ENCODE assay signal across 12 mouse cellular contexts in genomic region chr5:137376722-137377121, GRCm38 (mm10). TPM values are rescaled to one million over a fixed set of nuclear protein-coding genes. Genes with fewer than 3 reads are reported as not detected.
DNase-seq lines count a peak whose midpoint lies in the region; ATAC-seq and TF ChIP-seq lines count a peak whose summit lies in the region.
"Had no signal": no experiment of that assay in that cellular context is flagged by ENCODE, and none has a peak within 500 bp of the region (broad histone marks: within the 10 kb centered on the region; RNA-seq: fewer than 3 reads in every experiment).

No protein-coding gene starts in this region.

- no peak for TF ChIP-seq CTCF in kidney, adult 2 months (conservative IDR thresholded peaks at IDR 0.05; ENCODE audit: insufficient read depth, insufficient read length, low read depth, low read length)

- H3K4me2 ChIP-seq in embryonic facial prominence, embryonic 11.5 days (ENCODE audit: low read depth, low read length), result no peak overlapping the region

- H3K36me3 ChIP-seq in kidney, adult 2 months (ENCODE audit: control insufficient read depth, insufficient read depth, low read length), result peaks cover 4% of the 10 kb centered on the region
- peaks cover 13% of the 10 kb centered on the region for H3K36me3 ChIP-seq in embryonic facial prominence, embryonic 11.5 days (replicated peaks; ENCODE audit: control insufficient read depth, insufficient read depth, low read depth, low read length)

- no peak overlapping the region for H3K27ac ChIP-seq in kidney, adult 2 months (ENCODE audit: insufficient read depth, low read depth, low read length)
- H3K27ac ChIP-seq in embryonic facial prominence, embryonic 11.5 days (replicated peaks; ENCODE audit: low read depth, low read length), result no peak overlapping the region

- peak; percentile 28 for DNase-seq in kidney, adult 2 months
- no peak for DNase-seq in kidney, postnatal 36 days
- DNase-seq in R1 (ENCODE audit: low read depth, low spot score), result peak; percentile 71
- peak; percentile 32 for DNase-seq in embryonic facial prominence, embryonic 11.5 days (ENCODE audit: low spot score)
- peak; percentile 53 for DNase-seq in mesoderm, embryonic 11.5 days (ENCODE audit: low read depth, low spot score)
- DNase-seq in frontal cortex, postnatal 36 days (ENCODE audit: low spot score in 2 of 2), result no peak
- DNase-seq in thymus, postnatal 10 days (ENCODE audit: low spot score in 2 of 2), result no peak
- DNase-seq in right cerebral cortex, postnatal 14 days, result no peak
- DNase-seq: cerebellum, postnatal 36 days; gastrocnemius, postnatal 10 days; left cerebral cortex, postnatal 4 days; thymus, postnatal 25 days had no signal

- no peaks in the 10 kb centered on the region for H3K27me3 ChIP-seq in kidney, adult 2 months (replicated peaks; ENCODE audit: control insufficient read depth, insufficient read depth, low read length)
- no peaks in the 10 kb centered on the region for H3K27me3 ChIP-seq in embryonic facial prominence, embryonic 11.5 days (ENCODE audit: control insufficient read depth, insufficient read depth, low read length)

- 31% methylated on average over 9 of the region's 9 CpGs for WGBS in kidney, adult 2 months
- 53% methylated on average over 9 of the region's 9 CpGs for WGBS in embryonic facial prominence, embryonic 11.5 days

- no peak overlapping the region for H3K4me3 ChIP-seq in kidney, adult 2 months (ENCODE audit: insufficient read depth, low read depth, low read length)
- H3K4me3 ChIP-seq in embryonic facial prominence, embryonic 11.5 days (ENCODE audit: low read depth, low read length), result no peak overlapping the region

- H3K4me1 ChIP-seq in kidney, adult 2 months (ENCODE audit: control insufficient read depth, insufficient read depth, low read length), result peaks cover 6% of the 10 kb centered on the region; the same call in 1 of the 2 replicates
- H3K4me1 ChIP-seq in embryonic facial prominence, embryonic 11.5 days (ENCODE audit: control insufficient read depth, insufficient read depth, low read length), result no peaks in the 10 kb centered on the region; the same call in 1 of the 2 replicates

- no peak for TF ChIP-seq POLR2A in kidney, adult 2 months (IDR thresholded peaks at IDR 0.05; ENCODE audit: low read depth, low read length)

- 0 out of 2 replicates have a peak, but pooled peaks have one; percentile 17 for ATAC-seq in embryonic facial prominence, embryonic 11.5 days (replicated peaks; ENCODE audit: insufficient number of reproducible peaks, low FRiP score, low TSS enrichment, low read depth)

- no peaks in the 10 kb centered on the region for H3K9me3 ChIP-seq in embryonic facial prominence, embryonic 11.5 days (replicated peaks; ENCODE audit: control insufficient read depth, low read length)

- H3K9ac ChIP-seq in embryonic facial prominence, embryonic 11.5 days (replicated peaks; ENCODE audit: low read length), result no peak overlapping the region

RNA-seq across cellular contexts. Expression of gene Ephb4, which starts 26.8 kb away (rescaled TPM):
- 49.1 and 53.3 TPM in 2 replicates for polyA plus RNA-seq in kidney, adult 2 months (2012; rRNA removed)
- 46.4 and 52.3 TPM in 2 replicates for polyA plus RNA-seq in embryonic facial prominence, embryonic 11.5 days (2014; fragmentation: Nextera tagmentation; extraction: Ambion mirVana)

RNA-seq across cellular contexts. Expression of gene Slc12a9, which starts 43.3 kb away (rescaled TPM):
- polyA plus RNA-seq in kidney, adult 2 months (2012; rRNA removed), result 21.6 and 25.9 TPM in 2 replicates
- polyA plus RNA-seq in embryonic facial prominence, embryonic 11.5 days (2014; fragmentation: Nextera tagmentation; extraction: Ambion mirVana), result 3.0 and 4.2 TPM in 2 replicates

Comparison
In these comparisons a context has a peak if more than half of its experiments do, and no peak if none do; other contexts are left out.
1. DNase-seq: peak in kidney, adult 2 months (single experiment), R1 (single experiment), embryonic facial prominence, embryonic 11.5 days (single experiment) and mesoderm, embryonic 11.5 days (single experiment); none in kidney, postnatal 36 days (0 of 2), frontal cortex, postnatal 36 days (0 of 2), thymus, postnatal 10 days (0 of 2) and right cerebral cortex, postnatal 14 days (single experiment).